Mouse (Mus musculus) monocyte, adult 5-6 weeks (primary cell): ENCODE measurements around the gene Olfr1309. TPM values are rescaled to one million over a fixed set of nuclear protein-coding genes. Genes with fewer than 3 reads are reported as not detected.
"Not testable (repeated sequence)": the region's sequence is repeated elsewhere in the genome, so short reads cannot be mapped to it uniquely, and the experiment has no call there.

Experiments used
- ATAC-seq: fragments of 153-309, 156-312 bp; replicated peaks from 2 replicates; pipeline ENCODE4 v1.8.0; 2017; ENCODE audit warnings: mild to moderate bottlenecking; ENCODE audit not compliant: low TSS enrichment, insufficient number of reproducible peaks, severe bottlenecking, poor library complexity, low FRiP score
- total RNA-seq: library from RNA; stranded (forward); fragments of 200-1000, 200-491, 200-594 nt; gene quantifications from 3 replicates; pipeline ENCODE4 v1.2.3, GENCODE M21; 2017

Gene Olfr1309
- total RNA-seq = not detected in 3 replicates

DNA sequence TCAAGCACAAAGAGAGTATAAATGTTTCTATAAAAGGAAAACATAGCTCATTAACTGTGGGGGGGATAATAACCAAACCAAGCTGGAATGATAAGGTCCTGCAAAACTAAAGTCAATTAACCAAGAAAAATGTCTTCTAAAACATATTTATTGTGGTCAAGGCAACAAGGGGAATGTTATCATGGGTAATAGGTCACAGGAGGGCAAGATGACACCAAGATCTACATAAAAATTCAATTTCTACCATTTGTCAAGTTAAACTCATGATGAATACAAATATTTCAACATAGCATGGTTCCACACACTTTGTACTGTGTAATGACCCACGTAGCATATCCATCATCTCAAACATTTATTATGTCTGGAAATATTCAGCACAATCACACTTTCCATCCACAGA lies at the start of gene Olfr1309:
TSS of gene Olfr1309 (minus strand) at position 101 of the 400 bp plus-strand sequence.
- ATAC-seq = no peak

DNA sequence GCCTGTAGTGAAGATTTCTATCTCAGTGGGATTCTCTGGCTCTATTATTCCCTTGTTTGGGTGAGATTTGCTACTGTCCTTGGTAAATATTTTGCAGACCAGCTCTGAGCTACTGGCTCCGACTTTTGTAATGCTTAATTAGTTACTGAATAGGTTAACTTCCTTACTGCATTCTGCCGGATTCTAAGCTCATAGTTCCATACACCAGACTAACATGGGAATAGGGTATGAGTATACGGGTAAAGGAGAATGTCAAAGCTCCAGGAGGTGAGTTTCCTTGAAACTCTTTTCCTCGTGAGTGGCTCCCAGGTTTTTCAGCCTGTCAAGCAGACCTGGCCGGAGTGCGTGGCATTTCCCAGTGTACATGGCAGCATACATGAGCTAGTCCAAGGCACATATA lies 36.9 kb upstream of the Olfr1309 start:
- not testable (repeated sequence) for ATAC-seq

DNA sequence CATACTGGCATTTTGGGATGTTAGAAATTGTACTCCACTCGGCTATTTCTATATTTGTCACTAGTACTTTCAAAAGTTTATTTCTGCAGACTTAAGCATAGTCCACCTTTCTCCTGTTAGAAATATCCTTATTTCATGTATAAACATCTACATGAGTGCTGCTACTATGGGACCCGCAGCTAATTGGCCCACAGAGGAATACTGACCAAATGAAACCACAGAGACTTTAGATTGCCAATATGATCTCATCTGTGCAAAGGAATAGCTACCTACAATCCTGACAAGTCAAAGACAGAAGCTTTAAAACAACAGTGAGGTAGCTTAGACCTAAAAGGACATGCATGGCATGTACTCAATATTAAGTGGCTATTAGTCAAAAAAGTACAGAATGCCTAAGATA lies 34.2 kb upstream of the Olfr1309 start, which contains the start of gene Olfr1311:
TSS of gene Olfr1311 (minus strand) at position 101 of the 400 bp plus-strand sequence.
- ATAC-seq = no peak

DNA sequence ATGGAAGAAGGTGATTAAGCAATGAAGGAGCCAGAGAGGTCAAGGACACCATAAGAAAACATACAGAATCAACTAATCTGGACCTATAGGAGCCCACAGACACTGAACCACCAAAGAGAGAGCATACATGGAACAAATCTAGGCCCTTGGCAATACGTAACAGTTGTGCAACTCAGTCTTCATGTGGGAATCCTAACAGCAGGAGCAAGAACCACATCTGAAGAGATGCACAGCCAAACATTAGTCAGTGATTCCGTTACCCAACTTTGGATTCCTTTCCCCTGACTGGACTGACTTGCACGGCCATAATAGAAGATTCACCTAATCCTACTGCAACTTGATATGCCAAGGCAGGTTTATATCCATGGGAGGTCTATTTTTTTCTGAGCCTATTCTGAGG lies 24.8 kb upstream of the Olfr1309 start:
- no peak for ATAC-seq

DNA sequence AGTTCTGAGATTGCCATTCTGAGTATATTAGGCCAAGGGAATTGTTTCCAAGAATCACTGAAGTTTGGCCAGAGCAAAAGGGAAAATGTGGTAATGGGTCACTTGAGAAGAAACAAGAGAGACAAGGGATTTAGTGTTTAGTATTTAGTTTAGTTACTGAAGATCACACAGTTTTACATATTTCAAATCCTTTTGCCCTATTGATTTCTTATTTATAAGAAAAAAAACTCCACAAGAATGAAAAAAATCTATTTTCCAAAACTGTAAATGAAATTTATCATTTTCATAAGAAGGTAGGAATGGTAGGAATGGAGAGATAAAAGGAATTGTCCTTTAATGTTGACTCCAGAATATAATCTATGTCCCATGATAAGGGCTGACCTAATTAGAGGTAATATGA lies 22.5 kb upstream of the Olfr1309 start, which contains the start of gene Olfr1310:
TSS of gene Olfr1310 (minus strand) at position 101 of the 400 bp plus-strand sequence.
- no peak for ATAC-seq

DNA sequence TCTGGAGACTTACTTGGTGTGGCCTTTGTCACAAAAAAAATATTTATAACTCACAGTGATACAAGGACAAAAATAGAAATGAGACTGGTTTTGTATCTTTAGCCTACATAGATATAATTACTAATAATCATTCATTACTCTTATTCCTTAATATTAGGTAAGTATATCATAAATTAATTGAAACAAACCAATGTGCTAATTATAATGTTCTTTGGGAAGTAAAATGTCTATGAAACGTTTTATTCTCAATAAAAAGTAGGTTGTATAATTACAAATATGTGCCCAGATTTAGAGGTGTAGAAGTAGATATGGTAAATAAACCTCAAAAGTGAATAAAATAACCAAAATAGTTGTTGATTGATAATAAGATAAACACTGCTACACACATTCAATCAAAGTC lies 25.2 kb downstream of the Olfr1309 start, which contains the start of gene Olfr1308:
TSS of gene Olfr1308 (minus strand) at position 101 of the 400 bp plus-strand sequence.
- ATAC-seq = no peak

DNA sequence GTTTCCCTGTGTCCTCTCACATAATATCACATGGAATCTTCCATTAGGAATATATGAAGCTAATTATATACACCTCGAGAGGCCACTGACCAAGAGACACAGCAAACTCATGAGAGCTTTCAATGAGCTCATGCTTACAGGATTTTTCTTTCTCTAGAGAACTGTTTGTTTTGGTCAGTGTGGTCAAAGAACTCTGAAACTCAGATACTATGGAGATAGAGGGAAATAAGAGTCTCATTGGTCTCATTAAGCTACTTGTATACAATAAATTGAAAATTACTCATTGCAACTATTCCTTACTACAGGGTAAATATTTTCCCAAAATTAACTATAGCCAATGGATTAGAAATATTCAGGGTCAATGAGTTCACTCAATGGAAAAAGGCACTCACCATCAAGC lies 40.7 kb downstream of the Olfr1309 start, which contains the start of gene Olfr1307:
TSS of gene Olfr1307 (minus strand) at position 101 of the 400 bp plus-strand sequence.
- no peak for ATAC-seq

Other genes with a start within 250 kb of the Olfr1309 start
- gene Olfr1301, start 239.3 kb downstream of the Olfr1309 start, total RNA-seq = 0.29 TPM in 1 of 3 replicates, not detected in the others
- not detected in 3 replicates for gene Olfr1302, start 212.9 kb downstream of the Olfr1309 start, total RNA-seq
- not detected in 3 replicates for gene Olfr1303, start 169.9 kb downstream of the Olfr1309 start, total RNA-seq
- not detected in 3 replicates for gene Olfr1305, start 113.1 kb downstream of the Olfr1309 start, total RNA-seq
- not detected in 3 replicates for gene Olfr1306, start 74.0 kb downstream of the Olfr1309 start, total RNA-seq
- under 0.01 to 0.10 TPM in 2 of 3 replicates, not detected in the other for gene Olfr1307, start 40.8 kb downstream of the Olfr1309 start, total RNA-seq
- not detected in 3 replicates for gene Olfr1308, start 25.3 kb downstream of the Olfr1309 start, total RNA-seq
- not detected in 3 replicates for gene Olfr1310, start 22.4 kb upstream of the Olfr1309 start, total RNA-seq
- gene Olfr1311, start 34.1 kb upstream of the Olfr1309 start, total RNA-seq = not detected in 3 replicates
- gene Olfr1312, start 60.0 kb upstream of the Olfr1309 start, total RNA-seq = not detected in 3 replicates
- not detected in 3 replicates for gene Olfr1313, start 87.6 kb upstream of the Olfr1309 start, total RNA-seq
- not detected in 3 replicates for gene Olfr1314, start 106.5 kb upstream of the Olfr1309 start, total RNA-seq
- gene Olfr1315-ps1, start 125.2 kb upstream of the Olfr1309 start, total RNA-seq = not detected in 3 replicates
- gene Olfr1316, start 144.7 kb upstream of the Olfr1309 start, total RNA-seq = not detected in 3 replicates
- gene Olfr1317, start 150.0 kb upstream of the Olfr1309 start, total RNA-seq = not detected in 3 replicates
- gene Olfr1318, start 163.9 kb upstream of the Olfr1309 start, total RNA-seq = not detected in 3 replicates
- 21.3 to 55.5 TPM (median 46.2 TPM) in 3 replicates for gene Lpcat4, start 249.2 kb upstream of the Olfr1309 start, total RNA-seq